In the genomic region with DNA sequence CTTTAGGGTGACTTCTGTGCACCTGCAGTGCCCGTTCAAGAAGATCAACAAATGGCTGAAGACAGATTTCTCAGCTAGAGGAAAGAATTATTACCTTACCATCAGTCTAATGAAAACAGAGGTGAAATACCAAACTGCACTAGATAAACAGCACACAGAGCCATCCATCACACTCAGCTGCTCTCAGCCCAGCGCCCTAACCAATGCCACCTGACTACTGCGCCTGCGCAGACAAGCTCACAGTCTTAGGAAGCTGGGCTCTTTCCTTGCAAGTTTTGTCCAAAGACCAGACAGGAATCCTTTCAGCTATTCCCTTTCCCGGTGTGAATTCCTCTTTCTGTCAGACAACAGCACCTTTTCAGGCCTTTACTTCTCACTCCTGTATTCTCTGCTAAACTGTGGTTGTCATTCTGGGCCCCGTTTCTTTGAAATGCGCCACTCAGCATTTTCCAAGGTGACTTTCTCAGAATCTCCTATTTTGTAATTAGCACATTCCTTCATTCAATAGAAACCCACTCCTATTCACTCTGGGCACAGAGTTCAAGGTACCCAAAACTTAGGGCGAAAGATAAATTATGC, we compare ENCODE assay signal across 27 mouse cellular contexts.
A peak's percentile ranks its signal among the peaks of the same experiment; 100 is the strongest.
DNase-seq lines count a peak whose midpoint lies in the region; ATAC-seq lines count a peak whose summit lies in the region.
"Had no signal": no experiment of that assay in that cellular context is flagged by ENCODE, and none has a peak within 500 bp of the region (broad histone marks: within the 10 kb centered on the region; RNA-seq: fewer than 3 reads in every experiment).

No protein-coding gene starts in this region.

- 85% methylated on average over 8 of the region's 8 CpGs for WGBS in forebrain, embryonic 16.5 days

- peak; percentile 4 for DNase-seq in kidney, adult 11 months
- DNase-seq in kidney, adult 18-20 months, result no peak
- DNase-seq in ES-CJ7 (ENCODE audit: low read depth, low spot score), result peak; percentile 64
- peak; percentile 48 for DNase-seq in embryo, embryonic 10.5 days (ENCODE audit: low spot score)
- peak; percentile 62 to 75 for DNase-seq in kidney, postnatal 4 days
- DNase-seq in right cerebral cortex, adult 18-20 months, result no peak
- no peak for DNase-seq in frontal cortex, postnatal 36 days (ENCODE audit: low spot score in 2 of 2)
- DNase-seq: adrenal gland, adult 8-10 months; cerebellum, adult 18-20 months; cerebellum, postnatal 14 days; forebrain, postnatal 0 days; gastrocnemius, postnatal 25 days; heart, adult 2 months had no signal

- H3K36me3 ChIP-seq in forebrain, embryonic 16.5 days (ENCODE audit: control insufficient read depth, insufficient read depth), result no peaks in the 10 kb centered on the region
- H3K36me3 ChIP-seq: embryonic facial prominence, embryonic 10.5 days; forebrain, embryonic 10.5 days; hindbrain, embryonic 12.5 days; limb, embryonic 15.5 days; liver, embryonic 15.5 days; lung, embryonic 15.5 days; midbrain, embryonic 10.5 days had no signal

- H3K4me1 ChIP-seq in forebrain, embryonic 16.5 days (replicated peaks; ENCODE audit: control insufficient read depth, insufficient read depth, low read length), result 0 out of 2 replicates have a peak, but pooled peaks cover 2% of the 10 kb centered on the region
- H3K4me1 ChIP-seq: embryonic facial prominence, embryonic 10.5 days; hindbrain, embryonic 12.5 days; liver, embryonic 15.5 days; lung, embryonic 15.5 days; midbrain, embryonic 10.5 days had no signal

- no peak overlapping the region for H3K4me3 ChIP-seq in forebrain, embryonic 16.5 days (replicated peaks; ENCODE audit: low read length)
- H3K4me3 ChIP-seq: embryonic facial prominence, embryonic 10.5 days; forebrain, embryonic 10.5 days; heart, adult 2 months; hindbrain, embryonic 12.5 days; limb, embryonic 15.5 days; liver, embryonic 15.5 days; lung, embryonic 15.5 days; midbrain, embryonic 10.5 days; myocyte had no signal

- no peak overlapping the region for H3K9ac ChIP-seq in forebrain, embryonic 16.5 days (replicated peaks; ENCODE audit: low read depth, low read length)
- H3K9ac ChIP-seq: forebrain, postnatal 0 days; hindbrain, embryonic 12.5 days; limb, embryonic 15.5 days; liver, embryonic 15.5 days; lung, embryonic 15.5 days had no signal

- no peaks in the 10 kb centered on the region for H3K9me3 ChIP-seq in forebrain, embryonic 16.5 days (ENCODE audit: control insufficient read depth, low read length)
- H3K9me3 ChIP-seq: embryonic facial prominence, embryonic 10.5 days; forebrain, embryonic 10.5 days; hindbrain, embryonic 12.5 days; limb, embryonic 15.5 days; liver, embryonic 15.5 days; lung, embryonic 15.5 days; midbrain, embryonic 10.5 days had no signal

- no peak overlapping the region for H3K4me2 ChIP-seq in forebrain, embryonic 16.5 days (ENCODE audit: low read length)
- H3K4me2 ChIP-seq: hindbrain, embryonic 12.5 days; limb, embryonic 15.5 days; liver, embryonic 15.5 days; lung, embryonic 15.5 days had no signal

- H3K27me3 ChIP-seq in forebrain, embryonic 16.5 days (replicated peaks; ENCODE audit: control insufficient read depth, insufficient read depth, low read length), result no peaks in the 10 kb centered on the region; the same call in 1 of the 2 replicates
- H3K27me3 ChIP-seq: hindbrain, embryonic 12.5 days; liver, embryonic 15.5 days; Patski had no signal

- H3K27ac ChIP-seq in forebrain, embryonic 16.5 days (ENCODE audit: low read length), result no peak overlapping the region
- H3K27ac ChIP-seq: embryonic facial prominence, embryonic 10.5 days; forebrain, embryonic 10.5 days; heart, adult 2 months; hindbrain, embryonic 12.5 days; limb, embryonic 15.5 days; liver, embryonic 15.5 days; lung, embryonic 15.5 days; macrophage; midbrain, embryonic 10.5 days had no signal

- no peak for ATAC-seq in forebrain, embryonic 16.5 days
- ATAC-seq: activated CD4-positive, CD25-positive, alpha-beta regulatory T cell, adult 4 months; forebrain, postnatal 0 days; intestine, postnatal 0 days; midbrain, embryonic 16.5 days; Patski had no signal

Comparison
In these comparisons a context has a peak if more than half of its experiments do, and no peak if none do; other contexts are left out.
1. DNase-seq: peak in kidney, adult 11 months (single experiment), ES-CJ7 (single experiment), embryo, embryonic 10.5 days (single experiment) and kidney, postnatal 4 days (2 of 2); none in kidney, adult 18-20 months (single experiment), right cerebral cortex, adult 18-20 months (single experiment) and frontal cortex, postnatal 36 days (0 of 2).